Mouse (Mus musculus) CD4-positive, CD25-positive, alpha-beta regulatory T cell (primary cell): ENCODE results near the gene Atp6v0a4. TPM values are rescaled to one million over a fixed set of nuclear protein-coding genes. Genes with fewer than 3 reads are reported as not detected.

Experiments used
- polyA plus RNA-seq: library from polyadenylated mRNA; unstranded; fragments of 100-300 nt; shearing (Covaris generic); gene quantifications from one replicate; pipeline ENCODE4 v1.2.1, GENCODE M21; 2017

The Atp6v0a4 gene
- polyA plus RNA-seq, result not detected

DNA sequence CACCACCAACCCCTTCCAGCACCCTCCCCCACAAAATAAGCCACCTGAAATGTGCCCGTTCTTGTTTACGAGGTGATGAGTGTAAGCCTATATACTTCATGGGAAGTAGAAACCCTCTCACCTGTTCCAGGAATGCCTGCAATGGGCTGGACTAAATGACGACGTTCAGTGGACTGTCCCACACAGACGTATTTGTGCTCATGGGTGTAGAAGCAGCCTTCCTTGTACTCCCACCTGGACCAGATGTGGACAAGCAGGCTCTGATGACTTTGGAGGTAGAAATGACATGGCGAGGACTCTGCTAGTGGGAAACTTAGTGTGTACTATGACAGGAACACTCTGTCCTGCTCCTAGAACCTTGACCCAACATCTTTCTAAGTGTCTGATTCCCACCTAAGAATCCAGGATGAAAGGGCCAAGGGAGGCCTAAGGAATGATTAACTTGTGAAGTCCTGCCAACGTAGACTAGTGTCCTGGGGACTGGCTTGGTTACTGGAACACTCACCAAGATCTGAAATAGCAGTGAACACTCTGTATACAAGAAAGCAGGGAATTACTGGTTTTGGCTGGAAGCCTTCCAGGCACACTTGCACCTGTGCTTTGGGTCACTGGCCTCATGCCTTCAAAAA is at the start of gene Atp6v0a4:
Gene Atp6v0a4 (minus strand): TSS at position 380 of the 629 bp plus-strand sequence.

DNA sequence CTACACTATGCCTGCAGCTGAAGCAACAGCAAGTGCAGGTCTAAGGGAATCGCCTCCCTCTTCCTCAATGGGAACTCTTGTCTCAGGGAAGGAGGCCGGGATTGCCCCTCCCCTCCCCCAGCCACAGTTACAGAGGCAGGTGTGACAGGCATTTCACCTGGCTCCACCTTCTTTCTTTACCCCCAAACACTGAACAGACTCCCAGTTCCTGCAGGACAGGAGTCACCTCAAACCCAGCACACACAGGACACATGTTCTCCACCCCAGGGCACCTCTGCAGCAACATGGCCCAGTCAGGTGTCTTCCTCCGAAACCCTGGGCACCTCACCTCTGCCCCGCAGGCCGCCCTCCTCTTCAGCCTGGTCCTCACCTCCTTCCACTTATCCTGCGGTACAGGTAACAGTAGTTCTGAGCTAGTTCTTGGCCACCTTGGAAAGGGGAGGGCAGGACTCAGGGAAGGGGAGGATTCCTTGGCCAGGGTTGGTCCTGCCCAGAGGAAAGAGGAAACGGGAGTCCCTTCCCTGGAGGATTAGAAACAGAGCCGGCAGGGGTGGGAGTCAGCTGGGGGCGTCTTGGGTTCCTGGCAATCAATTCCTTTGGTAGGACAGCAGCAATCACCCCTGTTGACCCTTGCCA is 15.1 kb downstream of the Atp6v0a4 start, which contains the start of gene Tmem213:
Gene Tmem213 (plus strand): TSS at position 96 of the 636 bp plus-strand sequence.

DNA sequence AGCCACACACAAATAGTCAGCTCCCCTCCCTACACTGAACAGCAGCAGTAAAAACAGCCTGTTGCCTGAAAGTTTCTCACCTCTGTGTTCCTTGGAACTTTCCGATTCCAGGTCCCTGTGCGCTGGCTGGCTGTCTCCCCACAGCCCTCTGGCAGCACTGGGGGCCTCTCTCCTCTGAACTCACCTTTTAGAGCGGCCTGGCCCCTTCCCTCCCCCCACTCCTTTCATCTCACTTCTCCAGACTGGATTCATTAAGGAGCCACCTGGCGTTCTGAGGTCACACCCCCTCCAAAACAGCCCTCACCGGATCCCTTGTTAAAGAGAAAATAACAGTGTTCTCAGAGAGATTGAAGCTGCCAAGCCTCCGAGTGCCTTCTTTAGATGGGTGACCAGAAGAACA is 77.5 kb downstream of the Atp6v0a4 start, which contains the start of gene Svopl:
Gene Svopl (minus strand): TSS at position 159 of the 400 bp plus-strand sequence.

Other genes starting within 250 kb of the Atp6v0a4 start
- gene Svopl, start 77.6 kb downstream of the Atp6v0a4 start, polyA plus RNA-seq, result 0.13 TPM
- not detected for gene Tmem213, start 15.3 kb downstream of the Atp6v0a4 start, polyA plus RNA-seq
- 0.12 TPM for gene D630045J12Rik, start 129.4 kb upstream of the Atp6v0a4 start, polyA plus RNA-seq
- 0.68 TPM for gene Zc3hav1l, start 174.7 kb upstream of the Atp6v0a4 start, polyA plus RNA-seq
- gene Zc3hav1, start 230.0 kb upstream of the Atp6v0a4 start, polyA plus RNA-seq, result 104 TPM